Mouse (Mus musculus): Measurements from ENCODE around the gene Filip1l. TPM values are rescaled to one million over a fixed set of nuclear protein-coding genes. Genes with fewer than 3 reads are reported as not detected.

The Filip1l gene
- polyA plus RNA-seq, 1 experiment from 2014 or later: 2.2 TPM

DNA sequence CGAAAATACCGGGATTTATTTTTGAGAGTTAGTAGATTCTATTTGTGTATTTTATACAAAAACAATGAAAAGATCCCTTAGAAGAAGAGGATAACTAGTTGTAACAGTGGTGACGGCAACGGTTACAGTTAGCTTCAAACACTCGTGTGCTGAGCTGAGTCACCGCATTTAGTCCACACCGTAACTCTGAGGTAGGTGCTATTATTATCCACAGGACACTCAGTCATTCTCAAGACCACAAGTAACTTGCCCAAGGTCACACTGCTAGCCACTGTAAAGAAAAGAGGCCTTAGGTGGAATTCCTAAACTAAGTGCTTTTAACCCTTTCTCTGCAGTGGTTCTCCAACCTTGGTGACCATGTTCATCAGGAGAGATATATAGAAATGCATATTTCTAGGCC is 174.0 kb downstream of the Filip1l start:
- no peak overlapping the region for H3K9ac ChIP-seq (ENCODE audit: low read depth, low read length)
- no peaks in the 10 kb centered on the region for H3K27me3 ChIP-seq (ENCODE audit: control insufficient read depth, insufficient read depth, low read depth, low read length)
- H3K9me3 ChIP-seq (replicated peaks; ENCODE audit: control insufficient read depth, low read length, poor library complexity, severe bottlenecking): no peaks in the 10 kb centered on the region
- ATAC-seq: no peak
- H3K27ac ChIP-seq (ENCODE audit: low read length): no peak overlapping the region
- H3K4me3 ChIP-seq (ENCODE audit: low read depth, low read length): no peak overlapping the region
- H3K4me2 ChIP-seq (ENCODE audit: low read length): no peak overlapping the region
- no peaks in the 10 kb centered on the region for H3K36me3 ChIP-seq (ENCODE audit: control insufficient read depth, insufficient read depth, low read length)
- no peaks in the 10 kb centered on the region for H3K4me1 ChIP-seq (ENCODE audit: control insufficient read depth, insufficient read depth, low read length)
- WGBS: 92% methylated on average over 7 of the region's 7 CpGs

DNA sequence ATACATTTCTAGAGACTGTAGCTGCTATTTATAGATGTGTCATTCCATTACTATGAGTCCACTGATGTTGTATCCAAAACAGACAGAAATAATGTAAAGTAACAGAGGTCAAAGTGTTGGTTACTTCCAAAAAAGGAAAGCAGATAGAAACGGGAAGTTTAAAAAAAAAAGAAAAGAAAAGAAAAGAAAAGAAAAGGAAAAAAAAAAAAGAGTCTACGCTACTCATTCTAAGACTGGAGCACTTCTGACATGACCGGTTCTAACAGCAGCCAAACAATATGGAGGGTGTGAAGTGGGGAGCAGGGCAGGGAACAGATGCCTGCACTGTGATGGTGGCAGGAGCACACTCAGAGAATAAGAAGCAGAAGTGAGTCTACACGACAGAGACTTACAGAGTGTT is 175.6 kb downstream of the Filip1l start:
- no peaks in the 10 kb centered on the region for H3K4me1 ChIP-seq (ENCODE audit: control insufficient read depth, insufficient read depth, low read length)
- no peaks in the 10 kb centered on the region for H3K9me3 ChIP-seq (replicated peaks; ENCODE audit: control insufficient read depth, low read length, poor library complexity, severe bottlenecking)
- no peak overlapping the region for H3K27ac ChIP-seq (ENCODE audit: low read length)
- no peak overlapping the region for H3K9ac ChIP-seq (ENCODE audit: low read depth, low read length)
- WGBS: 80% methylated on average over 4 of the region's 4 CpGs
- no peak overlapping the region for H3K4me2 ChIP-seq (ENCODE audit: low read length)
- ATAC-seq: no peak
- no peak overlapping the region for H3K4me3 ChIP-seq (ENCODE audit: low read depth, low read length)
- no peaks in the 10 kb centered on the region for H3K36me3 ChIP-seq (ENCODE audit: control insufficient read depth, insufficient read depth, low read length)
- no peaks in the 10 kb centered on the region for H3K27me3 ChIP-seq (ENCODE audit: control insufficient read depth, insufficient read depth, low read depth, low read length)

DNA sequence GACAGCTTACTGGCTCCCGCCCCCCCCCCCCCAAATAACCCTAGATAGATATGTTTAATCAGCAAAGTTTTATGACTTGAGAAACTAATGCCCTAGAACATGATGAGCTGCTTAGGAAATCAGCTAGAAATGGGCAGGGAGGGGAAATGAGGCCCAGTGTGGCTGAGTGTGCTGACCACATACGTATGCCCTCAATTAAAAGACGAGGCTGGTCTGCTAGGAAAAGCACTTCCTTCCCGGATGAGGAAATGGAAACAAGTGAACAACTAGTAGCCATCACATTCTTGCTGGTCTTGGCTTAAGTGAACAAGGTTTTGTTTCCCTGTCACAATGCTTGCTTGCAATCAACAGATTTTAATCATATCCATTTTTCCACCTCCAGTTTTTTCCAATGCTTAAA is 177.7 kb downstream of the Filip1l start:
- ATAC-seq: no peak
- Histone ChIP-seq H3K27me3 (ENCODE audit: control insufficient read depth, insufficient read depth, low read depth, low read length) (no peaks in the 10 kb centered on the region), H3K9me3 (replicated peaks; ENCODE audit: control insufficient read depth, low read length, poor library complexity, severe bottlenecking) (no peaks in the 10 kb centered on the region), H3K4me1 (ENCODE audit: control insufficient read depth, insufficient read depth, low read length) (no peaks in the 10 kb centered on the region), H3K36me3 (ENCODE audit: control insufficient read depth, insufficient read depth, low read length) (no peaks in the 10 kb centered on the region), H3K4me2 (ENCODE audit: low read length) (no peak overlapping the region), H3K27ac (ENCODE audit: low read length) (no peak overlapping the region), H3K4me3 (ENCODE audit: low read depth, low read length) (no peak overlapping the region), H3K9ac (ENCODE audit: low read depth, low read length) (no peak overlapping the region)
- WGBS: 94% methylated on average over 4 of the region's 4 CpGs

DNA sequence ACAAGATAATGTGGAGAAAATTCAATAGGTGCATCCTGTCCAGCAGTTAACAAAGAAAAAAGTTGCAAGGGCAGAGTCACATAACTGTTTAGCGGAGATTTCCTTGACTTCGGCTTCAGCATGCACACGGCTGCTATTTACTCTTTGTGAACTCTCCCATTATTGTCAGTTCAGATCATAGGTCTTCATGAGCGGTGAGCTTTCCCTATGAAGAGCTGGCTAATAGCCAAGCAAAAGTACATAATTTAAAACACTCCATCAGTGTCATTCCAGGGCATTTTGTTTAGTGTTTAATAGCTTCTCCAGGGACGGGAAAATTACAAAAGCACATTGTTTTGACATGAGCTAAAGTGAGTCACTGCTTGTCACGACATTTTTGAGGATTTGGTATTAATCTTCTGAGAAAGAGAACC is 179.2 kb downstream of the Filip1l start:
- no peaks in the 10 kb centered on the region for H3K9me3 ChIP-seq (replicated peaks; ENCODE audit: control insufficient read depth, low read length, poor library complexity, severe bottlenecking)
- H3K27ac ChIP-seq (ENCODE audit: low read length): no peak overlapping the region
- no peaks in the 10 kb centered on the region for H3K36me3 ChIP-seq (ENCODE audit: control insufficient read depth, insufficient read depth, low read length)
- ATAC-seq: no peak
- WGBS: 48% methylated on average over 6 of the region's 6 CpGs
- no peak overlapping the region for H3K9ac ChIP-seq (ENCODE audit: low read depth, low read length)
- H3K27me3 ChIP-seq (ENCODE audit: control insufficient read depth, insufficient read depth, low read depth, low read length): no peaks in the 10 kb centered on the region
- no peak overlapping the region for H3K4me3 ChIP-seq (ENCODE audit: low read depth, low read length)
- no peak overlapping the region for H3K4me2 ChIP-seq (ENCODE audit: low read length)
- no peaks in the 10 kb centered on the region for H3K4me1 ChIP-seq (ENCODE audit: control insufficient read depth, insufficient read depth, low read length)

DNA sequence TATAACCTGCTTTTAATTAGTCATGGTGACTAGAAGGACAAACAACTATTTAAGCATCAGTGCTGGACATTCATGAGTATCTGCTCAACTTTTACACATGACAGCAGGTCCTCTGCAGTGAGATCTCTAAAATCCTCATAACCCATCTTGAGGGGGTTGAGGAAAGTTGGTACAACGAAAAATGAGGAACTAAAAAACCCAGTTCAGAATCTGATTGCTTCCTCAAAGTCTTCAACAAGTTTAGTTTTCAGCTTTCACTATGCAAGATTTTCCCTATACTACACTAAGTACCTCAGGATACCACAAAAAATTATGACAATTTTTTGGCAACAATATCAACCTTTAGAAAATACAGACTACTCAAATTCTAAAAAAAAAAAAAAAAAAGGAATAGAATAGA is 181.5 kb downstream of the Filip1l start:
- H3K9ac ChIP-seq (ENCODE audit: low read depth, low read length): no peak overlapping the region
- no peak overlapping the region for H3K4me3 ChIP-seq (ENCODE audit: low read depth, low read length)
- H3K9me3 ChIP-seq (replicated peaks; ENCODE audit: control insufficient read depth, low read length, poor library complexity, severe bottlenecking): no peaks in the 10 kb centered on the region
- no peaks in the 10 kb centered on the region for H3K4me1 ChIP-seq (ENCODE audit: control insufficient read depth, insufficient read depth, low read length)
- 79% methylated on average over 1 of the region's 1 CpGs for WGBS
- no peaks in the 10 kb centered on the region for H3K36me3 ChIP-seq (ENCODE audit: control insufficient read depth, insufficient read depth, low read length)
- H3K27me3 ChIP-seq (ENCODE audit: control insufficient read depth, insufficient read depth, low read depth, low read length): no peaks in the 10 kb centered on the region
- ATAC-seq: no peak
- no peak overlapping the region for H3K27ac ChIP-seq (ENCODE audit: low read length)
- H3K4me2 ChIP-seq (ENCODE audit: low read length): no peak overlapping the region

DNA sequence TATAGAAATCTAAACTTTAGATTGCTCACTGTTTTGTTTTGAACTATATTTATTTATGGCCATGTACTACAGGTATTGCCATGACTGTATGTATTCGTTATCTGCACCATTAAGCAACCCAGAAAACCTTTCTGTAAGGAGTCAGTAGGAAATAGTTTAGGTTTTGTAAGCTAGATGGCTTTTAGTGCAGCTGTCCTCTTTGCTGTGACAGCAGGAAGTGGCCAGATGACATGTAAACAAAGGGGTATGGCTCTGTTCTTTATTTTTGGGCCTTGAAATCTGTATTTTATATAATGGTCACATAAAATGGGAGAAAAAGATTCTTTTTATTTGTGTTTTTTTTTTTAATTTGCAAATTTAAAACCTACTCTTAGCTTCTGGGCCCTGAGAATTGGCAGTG is 181.9 kb downstream of the Filip1l start:
- no peak overlapping the region for H3K4me3 ChIP-seq (ENCODE audit: low read depth, low read length)
- H3K27ac ChIP-seq (ENCODE audit: low read length): no peak overlapping the region
- no peaks in the 10 kb centered on the region for H3K36me3 ChIP-seq (ENCODE audit: control insufficient read depth, insufficient read depth, low read length)
- WGBS: 88% methylated on average over 1 of the region's 1 CpGs
- no peak for ATAC-seq
- H3K9me3 ChIP-seq (replicated peaks; ENCODE audit: control insufficient read depth, low read length, poor library complexity, severe bottlenecking): no peaks in the 10 kb centered on the region
- H3K4me1 ChIP-seq (ENCODE audit: control insufficient read depth, insufficient read depth, low read length): no peaks in the 10 kb centered on the region
- no peak overlapping the region for H3K4me2 ChIP-seq (ENCODE audit: low read length)
- H3K9ac ChIP-seq (ENCODE audit: low read depth, low read length): no peak overlapping the region
- H3K27me3 ChIP-seq (ENCODE audit: control insufficient read depth, insufficient read depth, low read depth, low read length): no peaks in the 10 kb centered on the region

DNA sequence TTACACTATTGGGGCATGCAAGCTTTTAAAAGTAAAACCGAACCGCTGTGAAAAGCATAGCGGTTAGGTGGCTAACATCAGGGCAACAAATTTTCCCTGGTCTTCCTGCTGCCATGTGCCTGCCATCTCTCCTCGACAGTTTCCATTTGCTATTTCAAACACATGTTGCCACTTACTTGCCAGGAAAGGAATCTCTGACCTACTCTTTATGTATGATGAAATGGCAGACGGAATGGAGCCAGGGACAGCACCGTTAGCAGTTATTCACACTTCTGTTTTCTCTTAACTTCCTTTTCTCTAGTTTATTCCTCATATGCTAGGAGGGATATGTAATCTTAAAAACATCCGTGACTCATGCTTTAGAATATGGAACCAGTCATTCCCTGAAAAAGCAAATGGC is 183.6 kb downstream of the Filip1l start:
- ATAC-seq: no peak
- no peak overlapping the region for H3K27ac ChIP-seq (ENCODE audit: low read length)
- no peaks in the 10 kb centered on the region for H3K4me1 ChIP-seq (ENCODE audit: control insufficient read depth, insufficient read depth, low read length)
- no peak overlapping the region for H3K4me3 ChIP-seq (ENCODE audit: low read depth, low read length)
- H3K4me2 ChIP-seq (ENCODE audit: low read length): no peak overlapping the region
- no peaks in the 10 kb centered on the region for H3K36me3 ChIP-seq (ENCODE audit: control insufficient read depth, insufficient read depth, low read length)
- no peaks in the 10 kb centered on the region for H3K9me3 ChIP-seq (replicated peaks; ENCODE audit: control insufficient read depth, low read length, poor library complexity, severe bottlenecking)
- no peak overlapping the region for H3K9ac ChIP-seq (ENCODE audit: low read depth, low read length)
- WGBS: 92% methylated on average over 7 of the region's 7 CpGs
- H3K27me3 ChIP-seq (ENCODE audit: control insufficient read depth, insufficient read depth, low read depth, low read length): no peaks in the 10 kb centered on the region

DNA sequence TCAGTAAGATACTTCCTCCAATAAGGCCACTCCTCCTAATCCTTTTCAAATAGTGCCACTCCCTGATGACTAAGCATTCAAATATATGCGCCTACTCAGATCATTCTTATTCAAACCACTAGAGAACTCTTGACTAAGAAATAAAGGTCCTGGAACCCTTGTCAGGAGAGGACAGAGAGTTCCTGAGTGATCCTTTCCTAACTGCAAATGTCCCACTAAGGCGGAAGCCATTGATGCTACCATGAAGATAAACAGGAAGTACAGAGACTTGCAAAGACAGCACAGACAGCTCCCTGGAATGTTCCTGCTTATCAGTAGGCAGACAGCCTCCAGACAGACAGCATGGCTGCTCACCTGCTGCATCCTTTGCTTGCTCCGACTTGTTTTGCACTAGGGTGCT is 190.3 kb downstream of the Filip1l start:
- WGBS: 95% methylated on average over 3 of the region's 3 CpGs
- ATAC-seq: no peak
- H3K27ac ChIP-seq (ENCODE audit: low read length): no peak overlapping the region

DNA sequence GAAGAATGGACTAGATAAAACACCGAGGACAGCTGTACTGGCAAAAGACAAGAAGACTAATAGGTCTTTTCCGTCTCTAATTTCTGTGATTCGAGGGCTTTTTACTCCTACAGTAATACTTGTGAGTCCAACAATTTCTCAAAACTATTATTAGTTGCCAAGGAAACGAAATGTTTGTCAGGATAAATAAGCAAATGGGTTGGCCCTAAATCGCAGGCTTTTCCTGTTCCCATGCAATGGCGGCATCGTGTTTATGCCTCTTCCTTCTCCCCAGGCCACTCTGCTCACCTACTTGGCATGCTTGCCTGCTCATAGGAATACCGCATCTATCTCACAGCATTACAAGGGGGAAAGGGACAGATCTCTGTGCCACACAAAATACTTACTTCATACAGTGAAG is 191.5 kb downstream of the Filip1l start:
- H3K9ac ChIP-seq (ENCODE audit: low read depth, low read length): no peak overlapping the region
- H3K4me2 ChIP-seq (ENCODE audit: low read length): no peak overlapping the region
- no peak overlapping the region for H3K4me3 ChIP-seq (ENCODE audit: low read depth, low read length)
- H3K36me3 ChIP-seq (ENCODE audit: control insufficient read depth, insufficient read depth, low read length): no peaks in the 10 kb centered on the region
- WGBS: 71% methylated on average over 8 of the region's 8 CpGs
- H3K9me3 ChIP-seq (replicated peaks; ENCODE audit: control insufficient read depth, low read length, poor library complexity, severe bottlenecking): no peaks in the 10 kb centered on the region
- H3K27me3 ChIP-seq (ENCODE audit: control insufficient read depth, insufficient read depth, low read depth, low read length): peaks cover 2% of the 10 kb centered on the region; the same call in 1 of the 2 replicates
- no peak for ATAC-seq
- no peaks in the 10 kb centered on the region for H3K4me1 ChIP-seq (ENCODE audit: control insufficient read depth, insufficient read depth, low read length)
- H3K27ac ChIP-seq (ENCODE audit: low read length): no peak overlapping the region

More for the DNA sequence above, 190.3 kb downstream of the Filip1l start:
- Histone ChIP-seq H3K4me2 (ENCODE audit: low read length) (no peak overlapping the region), H3K9ac (ENCODE audit: low read depth, low read length) (no peak overlapping the region), H3K27me3 (ENCODE audit: control insufficient read depth, insufficient read depth, low read depth, low read length) (peaks cover 2% of the 10 kb centered on the region; the same call in 1 of the 2 replicates), H3K36me3 (ENCODE audit: control insufficient read depth, insufficient read depth, low read length) (no peaks in the 10 kb centered on the region), H3K9me3 (replicated peaks; ENCODE audit: control insufficient read depth, low read length, poor library complexity, severe bottlenecking) (no peaks in the 10 kb centered on the region), H3K4me1 (ENCODE audit: control insufficient read depth, insufficient read depth, low read length) (no peaks in the 10 kb centered on the region), H3K4me3 (ENCODE audit: low read depth, low read length) (no peak overlapping the region)

DNA sequence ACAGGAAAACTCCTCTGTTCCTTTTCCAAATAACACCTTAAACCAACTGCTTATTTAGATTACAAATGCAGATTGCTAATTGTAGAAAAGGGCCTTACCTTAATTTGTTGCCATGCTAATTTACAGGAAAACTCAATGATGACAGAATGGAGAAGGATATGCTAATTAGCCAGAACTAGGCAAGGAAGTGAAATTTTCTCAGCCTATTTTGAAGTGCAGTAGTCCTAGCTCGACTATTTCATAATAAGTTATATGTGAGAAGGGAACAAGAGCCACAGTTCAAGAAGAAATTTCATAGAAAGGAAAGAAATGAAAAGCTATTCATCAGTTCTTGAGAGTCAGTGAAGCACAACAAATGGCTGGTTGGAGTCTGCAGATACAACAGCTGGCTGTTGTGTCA is 193.5 kb downstream of the Filip1l start:
- no peak overlapping the region for H3K4me2 ChIP-seq (ENCODE audit: low read length)
- H3K4me1 ChIP-seq (ENCODE audit: control insufficient read depth, insufficient read depth, low read length): no peaks in the 10 kb centered on the region
- H3K4me3 ChIP-seq (ENCODE audit: low read depth, low read length): no peak overlapping the region
- H3K27me3 ChIP-seq (ENCODE audit: control insufficient read depth, insufficient read depth, low read depth, low read length): peaks cover 2% of the 10 kb centered on the region; the same call in 1 of the 2 replicates
- no peak for ATAC-seq
- H3K9me3 ChIP-seq (replicated peaks; ENCODE audit: control insufficient read depth, low read length, poor library complexity, severe bottlenecking): no peaks in the 10 kb centered on the region
- no peaks in the 10 kb centered on the region for H3K36me3 ChIP-seq (ENCODE audit: control insufficient read depth, insufficient read depth, low read length)
- no peak overlapping the region for H3K9ac ChIP-seq (ENCODE audit: low read depth, low read length)
- H3K27ac ChIP-seq (ENCODE audit: low read length): no peak overlapping the region
- 60% methylated on average over 1 of the region's 1 CpGs for WGBS
